Mouse (Mus musculus) heart, embryonic 11.5 days (tissue): ENCODE measurements at regions not wholly inside any gene's neighbourhood (a gene's known extent, or its start where the extent isn't known, plus 50 kb on each side); places are given as distances from the start of the nearest gene placed in this dataset.
A peak's percentile ranks its signal among the peaks of the same experiment; 100 is the strongest.

ENCODE experiments used
- ATAC-seq: fragments of 200-750 bp; cut with Nextera tagmentation; replicated peaks from 2 replicates; pipeline ENCODE4 v1.8.0; 2017; ENCODE audit warnings: moderate library complexity; ENCODE audit not compliant: insufficient number of reproducible peaks, low FRiP score, low TSS enrichment
- H3K27ac ChIP-seq: fragments of 300-500 bp; sonication (generic); 2 replicates; pipeline ENCODE4 v1.5.1; 2014; ENCODE audit warnings: mild to moderate bottlenecking, low read depth, low read length
- H3K27me3 ChIP-seq: fragments of 300-500 bp; sonication (generic); 2 replicates; pipeline ENCODE4 v1.6.1; 2014; ENCODE audit warnings: mild to moderate bottlenecking, low read length, mixed read lengths; ENCODE audit not compliant: control insufficient read depth, insufficient read depth
- H3K36me3 ChIP-seq: fragments of 300-500 bp; sonication (generic); 2 replicates; pipeline ENCODE4 v1.6.1; 2014; ENCODE audit warnings: mild to moderate bottlenecking, low read length, moderate library complexity, mixed read lengths; ENCODE audit not compliant: control insufficient read depth, insufficient read depth
- H3K4me1 ChIP-seq: fragments of 300-500 bp; sonication (generic); 2 replicates; pipeline ENCODE4 v1.6.1; 2014; ENCODE audit warnings: low read length; ENCODE audit not compliant: control insufficient read depth, insufficient read depth
- H3K4me2 ChIP-seq: fragments of 300-500 bp; sonication (generic); 2 replicates; pipeline ENCODE4 v1.6.1; 2014; ENCODE audit warnings: mild to moderate bottlenecking, moderate library complexity
- H3K4me3 ChIP-seq: fragments of 300-500 bp; sonication (generic); 2 replicates; pipeline ENCODE4 v1.5.1; 2014; ENCODE audit warnings: low read depth, low read length
- H3K9ac ChIP-seq: fragments of 300-500 bp; sonication (generic); 2 replicates; pipeline ENCODE4 v1.6.1; 2014; ENCODE audit warnings: mild to moderate bottlenecking, low read depth, low read length, moderate library complexity
- H3K9me3 ChIP-seq: fragments of 300-500 bp; sonication (generic); replicated peaks from 2 replicates; pipeline ENCODE4 v1.6.1; 2016; ENCODE audit warnings: low read length; ENCODE audit not compliant: control insufficient read depth
- WGBS: fragments of 180-500 bp; shearing (Covaris S2); extraction: QIAGEN DNeasy Blood & Tissue Kit; methylation state at CpG from one replicate; pipeline ENCODE4 v1.1.7; 2014; ENCODE audit not compliant: insufficient replicate concordance; 5-methylcytosine and 5-hydroxymethylcytosine counted together

DNA sequence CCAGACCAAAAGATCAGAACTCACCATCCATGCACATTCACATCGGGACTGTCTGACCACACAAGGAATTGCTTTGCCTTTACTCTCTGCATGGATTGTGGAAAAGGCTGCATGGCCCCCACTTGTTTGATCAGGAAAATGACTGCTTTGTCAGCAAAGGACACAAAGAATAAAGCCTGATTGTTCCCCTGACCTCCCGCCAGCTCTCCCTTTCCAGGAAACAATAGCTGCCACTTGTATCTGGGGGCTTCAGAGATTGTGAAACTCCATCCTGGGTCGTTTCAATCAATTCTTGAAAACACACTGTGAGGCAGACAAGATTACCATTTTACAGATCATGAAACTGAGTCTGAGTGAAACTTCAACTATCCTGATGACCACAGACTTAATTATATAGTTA is 70.7 kb downstream of the Zic3 start:
- Histone ChIP-seq H3K36me3 (no peaks in the 10 kb centered on the region), H3K9me3 (no peaks in the 10 kb centered on the region), H3K4me3 (no peak overlapping the region), H3K27me3 (no peaks in the 10 kb centered on the region), H3K4me2 (no peak overlapping the region), H3K27ac (no peak overlapping the region), H3K9ac (no peak overlapping the region), H3K4me1 (no peaks in the 10 kb centered on the region)
- WGBS, result 67% methylated on average over 3 of the region's 3 CpGs
- no peak for ATAC-seq

DNA sequence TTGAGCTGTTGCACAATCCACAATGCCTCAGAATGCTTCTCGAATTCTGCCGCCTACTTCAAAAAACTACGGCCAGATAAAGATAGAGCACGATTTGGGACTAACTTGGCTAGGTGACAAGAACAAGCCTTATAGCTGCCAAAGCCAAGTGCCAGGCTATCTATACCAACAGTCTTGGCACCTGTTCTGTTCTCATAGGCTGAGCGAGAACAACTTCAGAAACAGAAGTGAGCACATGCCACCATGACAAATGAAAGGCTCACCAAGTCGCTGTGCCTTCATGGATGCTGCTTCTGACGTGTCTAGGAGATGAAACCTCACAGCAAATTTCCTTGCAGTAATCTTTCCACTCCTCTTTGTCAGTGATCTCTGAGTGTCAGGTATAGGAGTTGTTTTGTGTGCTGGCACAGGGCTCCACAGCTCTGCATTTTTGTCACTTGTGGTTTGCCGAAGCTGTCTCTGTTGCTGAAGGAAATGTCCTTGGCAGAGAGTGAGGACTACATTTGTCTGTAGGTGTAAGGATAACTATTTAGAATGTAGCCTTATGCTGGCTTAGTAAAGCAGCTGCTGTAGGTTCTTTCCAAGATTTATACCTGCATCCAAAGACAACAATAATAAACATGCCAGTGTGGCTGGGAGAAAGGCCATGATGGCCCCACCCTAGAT is 95.4 kb downstream of the Zic3 start:
- no peaks in the 10 kb centered on the region for H3K9me3 ChIP-seq
- no peak overlapping the region for H3K27ac ChIP-seq
- no peaks in the 10 kb centered on the region for H3K27me3 ChIP-seq
- no peak overlapping the region for H3K9ac ChIP-seq
- H3K4me1 ChIP-seq, result no peaks in the 10 kb centered on the region
- WGBS, result 78% methylated on average over 8 of the region's 8 CpGs
- no peaks in the 10 kb centered on the region for H3K36me3 ChIP-seq
- no peak overlapping the region for H3K4me3 ChIP-seq
- ATAC-seq, result no peak
- no peak overlapping the region for H3K4me2 ChIP-seq

DNA sequence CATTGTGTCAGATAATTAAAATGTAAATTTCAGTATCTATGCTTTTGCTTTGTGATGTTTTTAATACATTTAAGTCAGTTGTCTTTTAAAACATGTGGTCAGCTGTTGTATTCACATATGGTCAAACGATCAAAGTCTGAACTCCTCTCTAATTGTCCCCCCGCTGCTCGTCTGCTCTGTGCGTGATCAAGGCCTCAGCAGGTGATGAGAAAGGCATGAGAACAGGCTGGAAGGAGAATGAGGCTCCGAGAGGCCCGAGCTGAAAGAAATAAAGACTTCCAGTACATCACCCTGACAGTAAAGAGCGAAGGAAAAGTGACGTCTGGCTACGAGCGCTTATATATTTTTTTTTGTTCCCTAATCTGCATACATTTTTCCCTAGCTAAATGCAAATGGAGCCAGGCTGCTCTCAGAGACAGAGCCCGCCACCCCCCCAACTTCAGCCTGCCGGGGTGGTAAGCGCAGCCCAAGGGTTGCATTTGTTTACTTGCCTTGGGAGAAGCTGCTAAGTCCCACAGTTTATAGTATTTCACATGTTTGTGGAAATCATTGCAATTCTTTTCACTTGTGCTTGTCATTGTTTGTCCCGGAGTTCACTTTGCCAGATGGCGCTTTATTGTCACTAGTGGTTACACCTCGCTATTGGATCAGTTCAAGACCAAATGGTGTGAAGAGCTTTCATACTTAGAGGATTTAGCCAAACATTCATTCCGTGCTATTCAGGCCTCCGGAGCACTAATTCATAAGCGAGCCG is 133.0 kb downstream of the Zic3 start:
- no peak for ATAC-seq
- WGBS, result 20% methylated on average over 20 of the region's 20 CpGs
- Histone ChIP-seq H3K9me3 (no peaks in the 10 kb centered on the region), H3K9ac (no peak overlapping the region), H3K4me2 (peak overlapping the region; percentile 56), H3K4me3 (no peak overlapping the region), H3K27ac (no peak overlapping the region), H3K27me3 (no peaks in the 10 kb centered on the region), H3K36me3 (no peaks in the 10 kb centered on the region), H3K4me1 (no peaks in the 10 kb centered on the region)

DNA sequence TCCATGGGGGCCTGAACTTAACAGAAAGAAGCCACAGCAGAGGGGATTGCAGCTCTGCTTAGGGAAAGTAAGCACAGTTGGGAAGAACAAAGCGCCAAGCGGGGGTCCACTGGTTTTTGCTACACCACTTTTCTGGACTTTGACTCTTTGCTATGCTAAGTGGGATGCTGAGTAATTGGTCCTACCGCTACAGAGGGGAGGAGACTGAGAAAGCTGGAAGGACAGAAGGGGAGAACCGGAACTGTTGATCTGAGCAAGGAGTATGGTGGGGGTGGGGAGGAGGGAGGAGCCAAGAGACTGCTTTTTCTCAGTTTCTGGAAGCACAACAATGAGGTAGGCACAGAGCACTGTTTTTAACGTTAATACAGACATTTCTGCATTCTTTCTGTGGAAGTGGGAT is 134.9 kb downstream of the Zic3 start:
- WGBS, result 32% methylated on average over 5 of the region's 5 CpGs
- no peaks in the 10 kb centered on the region for H3K4me1 ChIP-seq
- no peak for ATAC-seq
- H3K9ac ChIP-seq, result no peak overlapping the region
- no peak overlapping the region for H3K27ac ChIP-seq
- H3K4me2 ChIP-seq, result no peak overlapping the region
- no peaks in the 10 kb centered on the region for H3K36me3 ChIP-seq
- H3K9me3 ChIP-seq, result no peaks in the 10 kb centered on the region
- no peaks in the 10 kb centered on the region for H3K27me3 ChIP-seq
- H3K4me3 ChIP-seq, result no peak overlapping the region

DNA sequence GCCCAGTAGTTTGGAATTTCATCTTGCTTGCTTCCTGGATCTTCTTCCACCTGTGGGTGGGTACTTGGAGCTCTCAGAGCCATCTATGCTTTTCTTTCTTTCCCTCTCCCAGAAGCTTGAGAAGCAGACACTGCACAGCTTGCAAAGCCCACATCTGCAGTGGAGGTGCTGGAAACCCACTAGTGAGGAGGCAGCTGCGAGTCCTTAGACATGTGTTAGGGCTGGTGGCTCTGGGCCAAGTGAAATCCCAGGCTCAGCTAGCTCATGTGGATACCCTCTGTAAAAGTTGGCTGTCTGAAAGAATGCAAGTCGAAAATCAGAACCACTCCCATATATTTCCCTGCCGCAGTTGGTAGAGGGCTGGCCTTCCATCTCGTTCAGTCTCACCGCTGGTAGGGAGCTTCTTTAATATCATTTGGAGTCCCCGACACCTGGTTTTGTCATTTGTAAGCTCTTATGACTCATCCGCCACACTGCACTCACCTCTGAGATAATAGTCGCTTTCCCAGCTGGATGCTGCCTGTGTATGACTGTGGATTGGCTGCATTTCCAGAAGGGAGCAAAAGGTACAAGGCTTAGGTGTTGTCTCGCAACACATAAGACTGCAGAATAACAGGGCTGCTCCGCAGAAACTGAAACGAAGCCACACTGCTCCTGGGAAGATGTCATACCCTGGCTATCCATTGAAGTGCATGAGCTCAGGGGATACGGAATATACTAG is 143.8 kb downstream of the Zic3 start:
- no peaks in the 10 kb centered on the region for H3K4me1 ChIP-seq
- no peaks in the 10 kb centered on the region for H3K9me3 ChIP-seq
- no peaks in the 10 kb centered on the region for H3K36me3 ChIP-seq
- no peak for ATAC-seq
- no peaks in the 10 kb centered on the region for H3K27me3 ChIP-seq
- H3K4me2 ChIP-seq, result no peak overlapping the region
- no peak overlapping the region for H3K27ac ChIP-seq
- H3K4me3 ChIP-seq, result no peak overlapping the region
- H3K9ac ChIP-seq, result no peak overlapping the region
- WGBS, result 74% methylated on average over 12 of the region's 12 CpGs

DNA sequence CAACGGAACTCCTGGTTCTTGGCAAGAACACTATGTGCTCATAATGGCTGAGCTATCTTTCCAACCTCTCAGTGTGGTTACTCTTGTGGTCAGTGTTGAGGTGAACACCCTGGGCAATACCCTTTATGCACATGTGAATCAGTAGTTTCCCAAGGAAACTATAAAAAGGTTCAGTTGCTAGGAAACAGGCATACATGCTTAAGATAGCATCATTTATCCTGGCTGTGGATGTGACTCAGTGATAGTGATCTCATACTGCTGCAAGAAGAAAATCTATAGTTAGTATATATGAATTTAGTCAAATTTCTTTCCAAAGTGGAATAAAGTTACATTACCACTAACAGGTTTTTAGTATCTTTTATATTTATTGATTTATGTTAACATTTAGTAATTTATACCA is 151.8 kb downstream of the Zic3 start:
- no peak overlapping the region for H3K4me3 ChIP-seq
- no peaks in the 10 kb centered on the region for H3K36me3 ChIP-seq
- no peak for ATAC-seq
- H3K4me2 ChIP-seq, result no peak overlapping the region
- H3K27me3 ChIP-seq, result no peaks in the 10 kb centered on the region
- no peak overlapping the region for H3K27ac ChIP-seq
- no peak overlapping the region for H3K9ac ChIP-seq
- no peaks in the 10 kb centered on the region for H3K9me3 ChIP-seq
- 86% methylated on average over 1 of the region's 1 CpGs for WGBS
- H3K4me1 ChIP-seq, result no peaks in the 10 kb centered on the region
